Mouse (Mus musculus): Measurements from ENCODE around the gene Hist1h3f. TPM values are rescaled to one million over a fixed set of nuclear protein-coding genes. Genes with fewer than 3 reads are reported as not detected.
"Not testable (repeated sequence)": the region's sequence is repeated elsewhere in the genome, so short reads cannot be mapped to it uniquely, and the experiment has no call there.

The Hist1h3f gene
- polyA plus RNA-seq, 1 experiment from 2014 or later: 3.2 TPM

- H3K4me3 ChIP-seq (replicated peaks); H3K27ac ChIP-seq; H3K9ac ChIP-seq (replicated peaks); H3K9me3 ChIP-seq; H3K27me3 ChIP-seq; H3K36me3 ChIP-seq; ATAC-seq (ENCODE audit: insufficient number of reproducible peaks, insufficient read depth, low FRiP score, low TSS enrichment, low read depth); H3K4me2 ChIP-seq: not testable (repeated sequence)
- 60% methylated on average over 1 of the region's 1 CpGs for WGBS
- H3K4me1 ChIP-seq (replicated peaks): peaks cover 25% of the 10 kb centered on the region
Observed at GRCm38 (mm10) chr13:23539821-23540220, 4.0 kb upstream of the Hist1h3f start.

GRCm38 (mm10) chr13:23541497-23541896, 2.4 kb upstream of the Hist1h3f start:
- Histone ChIP-seq H3K36me3 (no peaks in the 10 kb centered on the region), H3K27ac (no peak overlapping the region), H3K27me3 (no peaks in the 10 kb centered on the region), H3K4me3 (replicated peaks) (no peak overlapping the region), H3K4me1 (replicated peaks) (peaks cover 21% of the 10 kb centered on the region), H3K9me3 (no peaks in the 10 kb centered on the region), H3K9ac (replicated peaks) (no peak overlapping the region), H3K4me2 (peak overlapping the region; percentile 71)
- ATAC-seq (ENCODE audit: insufficient number of reproducible peaks, insufficient read depth, low FRiP score, low TSS enrichment, low read depth): no peak
- WGBS: 79% methylated on average over 3 of the region's 3 CpGs

- not testable (repeated sequence) for H3K36me3 ChIP-seq; H3K9me3 ChIP-seq; ATAC-seq (ENCODE audit: insufficient number of reproducible peaks, insufficient read depth, low FRiP score, low TSS enrichment, low read depth); H3K27me3 ChIP-seq
- Histone ChIP-seq H3K4me1 (replicated peaks) (peaks cover 13% of the 10 kb centered on the region), H3K4me3 (replicated peaks) (peak overlapping the region; percentile 46), H3K4me2 (peak overlapping the region; percentile 71), H3K9ac (replicated peaks) (peak overlapping the region; percentile 70), H3K27ac (peak overlapping the region; percentile 92)
- WGBS: 8% methylated on average over 3 of the region's 3 CpGs
Observed at GRCm38 (mm10) chr13:23542225-23542980, 1.4 kb upstream of the Hist1h3f start.

GRCm38 (mm10) chr13:23542999-23543607, 749 bp upstream of the Hist1h3f start, which contains the start of gene Hist1h2bh:
Gene Hist1h2bh (minus strand): TSS chr13:23543392.
- not testable (repeated sequence) for H3K4me1 ChIP-seq (replicated peaks); H3K36me3 ChIP-seq; H3K9me3 ChIP-seq; H3K27me3 ChIP-seq
- WGBS: under 1% methylated on average over 41 of the region's 42 CpGs
- Histone ChIP-seq H3K4me3 (replicated peaks) (peak within 1 kb of the TSS; percentile 46), H3K4me2 (peak within 1 kb of the TSS; percentile 71), H3K9ac (replicated peaks) (peak within 1 kb of the TSS; percentile 70), H3K27ac (peak within 1 kb of the TSS; percentile 94)
- ATAC-seq (ENCODE audit: insufficient number of reproducible peaks, insufficient read depth, low FRiP score, low TSS enrichment, low read depth): peak; percentile 95

GRCm38 (mm10) chr13:23544787-23545120, 902 bp downstream of the Hist1h3f start:
- peak overlapping the region; percentile 94 for H3K27ac ChIP-seq
- peak overlapping the region; percentile 65 for H3K9ac ChIP-seq (replicated peaks)
- not testable (repeated sequence) for H3K4me1 ChIP-seq (replicated peaks); H3K36me3 ChIP-seq; H3K27me3 ChIP-seq; ATAC-seq (ENCODE audit: insufficient number of reproducible peaks, insufficient read depth, low FRiP score, low TSS enrichment, low read depth); H3K9me3 ChIP-seq
- WGBS: 0% methylated on average over 11 of the region's 14 CpGs
- H3K4me3 ChIP-seq (replicated peaks): peak overlapping the region; percentile 45
- peak overlapping the region; percentile 71 for H3K4me2 ChIP-seq

- 81% methylated on average over 5 of the region's 5 CpGs for WGBS
- ATAC-seq (ENCODE audit: insufficient number of reproducible peaks, insufficient read depth, low FRiP score, low TSS enrichment, low read depth): no peak
- Histone ChIP-seq H3K4me3 (replicated peaks) (no peak overlapping the region), H3K27me3 (no peaks in the 10 kb centered on the region), H3K9ac (replicated peaks) (no peak overlapping the region), H3K9me3 (no peaks in the 10 kb centered on the region), H3K4me2 (no peak overlapping the region), H3K36me3 (no peaks in the 10 kb centered on the region), H3K4me1 (replicated peaks) (peaks cover 10% of the 10 kb centered on the region; the same call in 1 of the 2 replicates), H3K27ac (peak overlapping the region; percentile 73)
Observed at GRCm38 (mm10) chr13:23546694-23547093, 2.8 kb downstream of the Hist1h3f start.

- WGBS: 4% methylated on average over 3 of the region's 3 CpGs
- Histone ChIP-seq H3K4me2 (peak overlapping the region; percentile 55), H3K36me3 (no peaks in the 10 kb centered on the region), H3K4me3 (replicated peaks) (peak overlapping the region; percentile 46), H3K9me3 (no peaks in the 10 kb centered on the region), H3K27ac (peak overlapping the region; percentile 96), H3K9ac (replicated peaks) (peak overlapping the region; percentile 54), H3K27me3 (no peaks in the 10 kb centered on the region), H3K4me1 (replicated peaks) (peaks cover 5% of the 10 kb centered on the region; the same call in 1 of the 2 replicates)
- ATAC-seq (ENCODE audit: insufficient number of reproducible peaks, insufficient read depth, low FRiP score, low TSS enrichment, low read depth): no peak
Observed at GRCm38 (mm10) chr13:23550761-23551145, 6.9 kb downstream of the Hist1h3f start.

- under 1% methylated on average over 47 of the region's 47 CpGs for WGBS
Observed at GRCm38 (mm10) chr13:23551146-23551834, 7.4 kb downstream of the Hist1h3f start, which contains the start of gene Hist1h4f. Gene Hist1h4f (minus strand): TSS chr13:23551648.

GRCm38 (mm10) chr13:23551931-23552914, 8.4 kb downstream of the Hist1h3f start:
- Histone ChIP-seq H3K9ac (replicated peaks) (peak overlapping the region; percentile 2; the same call in 1 of the 2 replicates), H3K4me1 (replicated peaks) (peaks cover 5% of the 10 kb centered on the region), H3K4me2 (peak overlapping the region; percentile 55), H3K27ac (peak overlapping the region; percentile 96), H3K27me3 (no peaks in the 10 kb centered on the region), H3K36me3 (no peaks in the 10 kb centered on the region), H3K9me3 (no peaks in the 10 kb centered on the region), H3K4me3 (replicated peaks) (peak overlapping the region; percentile 46)
- WGBS: 59% methylated on average over 8 of the region's 8 CpGs
- ATAC-seq (ENCODE audit: insufficient number of reproducible peaks, insufficient read depth, low FRiP score, low TSS enrichment, low read depth): no peak

More at GRCm38 (mm10) chr13:23551146-23551834, 7.4 kb downstream of the Hist1h3f start, which contains the start of gene Hist1h4f:
- peak; percentile 87 for ATAC-seq (ENCODE audit: insufficient number of reproducible peaks, insufficient read depth, low FRiP score, low TSS enrichment, low read depth)
- Histone ChIP-seq H3K4me3 (replicated peaks) (peak within 1 kb of the TSS; percentile 46), H3K4me2 (peak within 1 kb of the TSS; percentile 55), H3K9ac (replicated peaks) (peak within 1 kb of the TSS; percentile 54), H3K27ac (peak within 1 kb of the TSS; percentile 96)
- H3K9me3 ChIP-seq; H3K36me3 ChIP-seq; H3K27me3 ChIP-seq; H3K4me1 ChIP-seq (replicated peaks): not testable (repeated sequence)

- ATAC-seq (ENCODE audit: insufficient number of reproducible peaks, insufficient read depth, low FRiP score, low TSS enrichment, low read depth): no peak
- Histone ChIP-seq H3K9ac (replicated peaks) (no peak within 1 kb of the TSS), H3K4me2 (peak within 1 kb of the TSS; percentile 90), H3K4me3 (replicated peaks) (no peak within 1 kb of the TSS), H3K27ac (peak within 1 kb of the TSS; percentile 100), H3K36me3 (no peaks in the 10 kb centered on the region), H3K4me1 (replicated peaks) (peaks cover 5% of the 10 kb centered on the region), H3K27me3 (no peaks in the 10 kb centered on the region), H3K9me3 (no peaks in the 10 kb centered on the region)
Observed at GRCm38 (mm10) chr13:23552962-23553361, 9.1 kb downstream of the Hist1h3f start, which contains the start of gene Hist1h1d. Gene Hist1h1d (plus strand): TSS chr13:23553262.

All from limb, embryonic 12.5 days (tissue).